17 mouse cellular contexts compared by ENCODE assay signal in the genomic region with DNA sequence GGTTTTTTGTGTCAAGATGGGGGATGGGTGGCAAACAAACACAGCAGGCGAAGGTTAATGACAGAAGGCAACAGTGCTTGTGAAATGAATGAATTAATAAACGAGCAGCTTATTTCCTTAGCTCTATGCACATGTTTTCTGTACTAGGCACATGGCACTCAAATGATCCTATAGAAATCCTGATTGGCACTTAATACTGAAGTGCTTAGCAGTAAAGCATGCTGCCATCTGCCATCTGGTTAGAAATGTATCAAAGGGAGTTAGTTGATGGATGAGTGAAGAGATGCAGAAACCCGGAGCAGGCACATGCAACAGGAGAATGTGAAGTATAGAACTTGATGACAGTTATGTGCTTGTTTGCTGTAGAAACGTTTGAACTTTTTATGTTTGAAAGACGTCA.
DNase-seq lines count a peak whose midpoint lies in the region; ATAC-seq lines count a peak whose summit lies in the region.
"Had no signal": no experiment of that assay in that cellular context is flagged by ENCODE, and none has a peak within 500 bp of the region (broad histone marks: within the 10 kb centered on the region; RNA-seq: fewer than 3 reads in every experiment).

No protein-coding gene starts in this region.

- no peaks in the 10 kb centered on the region for H3K36me3 ChIP-seq in forebrain, embryonic 11.5 days (ENCODE audit: control insufficient read depth, insufficient read depth, low read length)
- H3K36me3 ChIP-seq in forebrain, embryonic 10.5 days (replicated peaks) = no peaks in the 10 kb centered on the region
- no peaks in the 10 kb centered on the region for H3K36me3 ChIP-seq in embryonic facial prominence, embryonic 14.5 days (ENCODE audit: control insufficient read depth, insufficient read depth, low read length)
- no peaks in the 10 kb centered on the region for H3K36me3 ChIP-seq in hindbrain, embryonic 15.5 days
- no peaks in the 10 kb centered on the region for H3K36me3 ChIP-seq in midbrain, embryonic 15.5 days (replicated peaks)
- H3K36me3 ChIP-seq in heart, embryonic 10.5 days = no peaks in the 10 kb centered on the region
- H3K36me3 ChIP-seq: intestine, embryonic 15.5 days; neural tube, embryonic 12.5 days had no signal

- no peaks in the 10 kb centered on the region; the same call in 1 of the 2 replicates for H3K27me3 ChIP-seq in forebrain, embryonic 11.5 days (ENCODE audit: control insufficient read depth, insufficient read depth, low read length)
- no peaks in the 10 kb centered on the region for H3K27me3 ChIP-seq in forebrain, embryonic 10.5 days (ENCODE audit: poor library complexity, severe bottlenecking)
- H3K27me3 ChIP-seq in embryonic facial prominence, embryonic 14.5 days (replicated peaks; ENCODE audit: control insufficient read depth, insufficient read depth, low read length) = no peaks in the 10 kb centered on the region
- no peaks in the 10 kb centered on the region for H3K27me3 ChIP-seq in hindbrain, embryonic 15.5 days
- H3K27me3 ChIP-seq in midbrain, embryonic 15.5 days (replicated peaks) = no peaks in the 10 kb centered on the region
- no peaks in the 10 kb centered on the region for H3K27me3 ChIP-seq in heart, embryonic 10.5 days (ENCODE audit: insufficient read depth, poor library complexity, severe bottlenecking)
- H3K27me3 ChIP-seq: intestine, embryonic 15.5 days; megakaryocyte, embryonic 14.5 days; neural tube, embryonic 12.5 days had no signal

- peak; percentile 65; the same call in 1 of the 2 replicates for ATAC-seq in forebrain, embryonic 11.5 days (replicated peaks; ENCODE audit: low FRiP score)
- peak; percentile 75; the same call in 1 of the 2 replicates for ATAC-seq in embryonic facial prominence, embryonic 14.5 days (ENCODE audit: low read depth)
- peak; percentile 75; the same call in 1 of the 2 replicates for ATAC-seq in hindbrain, embryonic 15.5 days (ENCODE audit: low FRiP score, low read depth)
- peak; percentile 67 for ATAC-seq in midbrain, embryonic 15.5 days (replicated peaks)
- ATAC-seq: intestine, embryonic 15.5 days had no signal

- H3K4me2 ChIP-seq in forebrain, embryonic 11.5 days (ENCODE audit: low read depth, low read length, severe bottlenecking) = no peak overlapping the region
- H3K4me2 ChIP-seq in embryonic facial prominence, embryonic 14.5 days (ENCODE audit: low read depth, low read length) = no peak overlapping the region
- H3K4me2 ChIP-seq in hindbrain, embryonic 15.5 days = no peak overlapping the region
- H3K4me2 ChIP-seq in midbrain, embryonic 15.5 days = no peak overlapping the region
- H3K4me2 ChIP-seq: intestine, embryonic 15.5 days; lung, embryonic 14.5 days; neural tube, embryonic 12.5 days had no signal

- 63% methylated on average over 5 of the region's 5 CpGs for WGBS in forebrain, embryonic 11.5 days
- whole genome bisulfite sequencing in forebrain, embryonic 10.5 days = 69% methylated on average over 5 of the region's 5 CpGs
- 45% methylated on average over 5 of the region's 5 CpGs for WGBS in embryonic facial prominence, embryonic 14.5 days
- WGBS in hindbrain, embryonic 15.5 days = 50% methylated on average over 5 of the region's 5 CpGs
- WGBS in midbrain, embryonic 15.5 days = 59% methylated on average over 5 of the region's 5 CpGs
- WGBS in heart, embryonic 10.5 days = 65% methylated on average over 5 of the region's 5 CpGs

- no peak overlapping the region for H3K9ac ChIP-seq in forebrain, embryonic 11.5 days (ENCODE audit: low read length)
- no peak overlapping the region for H3K9ac ChIP-seq in embryonic facial prominence, embryonic 14.5 days (ENCODE audit: low read depth, low read length)
- no peak overlapping the region for H3K9ac ChIP-seq in hindbrain, embryonic 15.5 days
- H3K9ac ChIP-seq in midbrain, embryonic 15.5 days = no peak overlapping the region
- H3K9ac ChIP-seq: intestine, embryonic 15.5 days; lung, embryonic 14.5 days; neural tube, embryonic 12.5 days had no signal

- H3K4me1 ChIP-seq in forebrain, embryonic 11.5 days (replicated peaks; ENCODE audit: control insufficient read depth, insufficient read depth, low read length) = no peaks in the 10 kb centered on the region
- H3K4me1 ChIP-seq in forebrain, embryonic 10.5 days = peaks cover 8% of the 10 kb centered on the region; the same call in 1 of the 2 replicates
- no peaks in the 10 kb centered on the region for H3K4me1 ChIP-seq in embryonic facial prominence, embryonic 14.5 days (ENCODE audit: control insufficient read depth, insufficient read depth, low read length)
- H3K4me1 ChIP-seq in hindbrain, embryonic 15.5 days (replicated peaks) = no peaks in the 10 kb centered on the region
- H3K4me1 ChIP-seq in midbrain, embryonic 15.5 days = no peaks in the 10 kb centered on the region
- no peaks in the 10 kb centered on the region for H3K4me1 ChIP-seq in heart, embryonic 10.5 days
- H3K4me1 ChIP-seq: intestine, embryonic 15.5 days; neural tube, embryonic 12.5 days had no signal

- H3K4me3 ChIP-seq in forebrain, embryonic 11.5 days (ENCODE audit: low read depth, low read length) = no peak overlapping the region
- H3K4me3 ChIP-seq in forebrain, embryonic 10.5 days = no peak overlapping the region
- H3K4me3 ChIP-seq in embryonic facial prominence, embryonic 14.5 days (ENCODE audit: low read depth, low read length) = no peak overlapping the region
- no peak overlapping the region for H3K4me3 ChIP-seq in hindbrain, embryonic 15.5 days
- H3K4me3 ChIP-seq in midbrain, embryonic 15.5 days = no peak overlapping the region
- H3K4me3 ChIP-seq in heart, embryonic 10.5 days = no peak overlapping the region
- H3K4me3 ChIP-seq: intestine, embryonic 15.5 days; left cerebral cortex, adult 2 months; megakaryocyte, embryonic 14.5 days; neural tube, embryonic 12.5 days had no signal

- no peak for DNase-seq in forebrain, embryonic 11.5 days (ENCODE audit: low spot score)
- no peak for DNase-seq in forebrain, embryonic 10.5 days (ENCODE audit: extremely low spot score, low spot score)
- DNase-seq in embryonic facial prominence, embryonic 14.5 days (ENCODE audit: low spot score) = peak; percentile 20
- no peak for DNase-seq in adrenal gland, postnatal 10 days
- no peak for DNase-seq in lung, postnatal 4 days
- DNase-seq in heart, embryonic 10.5 days (ENCODE audit: low spot score) = no peak
- DNase-seq: adrenal gland, adult 8-10 months; B cell, adult 2 months; cerebellum, postnatal 36 days; kidney, postnatal 4 days; lung, embryonic 14.5 days had no signal

- no peaks in the 10 kb centered on the region for H3K9me3 ChIP-seq in forebrain, embryonic 11.5 days (ENCODE audit: control insufficient read depth, low read length)
- H3K9me3 ChIP-seq in forebrain, embryonic 10.5 days = no peaks in the 10 kb centered on the region
- H3K9me3 ChIP-seq in embryonic facial prominence, embryonic 14.5 days (ENCODE audit: control insufficient read depth, low read length) = no peaks in the 10 kb centered on the region
- H3K9me3 ChIP-seq in hindbrain, embryonic 15.5 days = no peaks in the 10 kb centered on the region
- H3K9me3 ChIP-seq in midbrain, embryonic 15.5 days = no peaks in the 10 kb centered on the region
- no peaks in the 10 kb centered on the region for H3K9me3 ChIP-seq in heart, embryonic 10.5 days
- H3K9me3 ChIP-seq: intestine, embryonic 15.5 days; megakaryocyte, embryonic 14.5 days; neural tube, embryonic 12.5 days had no signal

- no peak overlapping the region for H3K27ac ChIP-seq in forebrain, embryonic 11.5 days (ENCODE audit: low read depth, low read length)
- H3K27ac ChIP-seq in forebrain, embryonic 10.5 days = no peak overlapping the region
- H3K27ac ChIP-seq in embryonic facial prominence, embryonic 14.5 days (replicated peaks; ENCODE audit: low read depth, low read length) = no peak overlapping the region
- H3K27ac ChIP-seq in hindbrain, embryonic 15.5 days (replicated peaks) = no peak overlapping the region
- no peak overlapping the region for H3K27ac ChIP-seq in midbrain, embryonic 15.5 days
- H3K27ac ChIP-seq in heart, embryonic 10.5 days = no peak overlapping the region
- H3K27ac ChIP-seq: intestine, embryonic 15.5 days; left cerebral cortex, adult 2 months; neural tube, embryonic 12.5 days had no signal
